Mouse (Mus musculus): ENCODE measurements around the gene Ppp1r9a. TPM values are rescaled to one million over a fixed set of nuclear protein-coding genes. Genes with fewer than 3 reads are reported as not detected.

The Ppp1r9a gene
- polyA plus RNA-seq, 1 experiment = 0.13 TPM

- H3K4me2 ChIP-seq (ENCODE audit: low read depth) = no peak overlapping the region
- H3K27me3 ChIP-seq (ENCODE audit: control insufficient read depth, insufficient read depth, insufficient read length) = no peaks in the 10 kb centered on the region
- H3ac ChIP-seq (ENCODE audit: control insufficient read depth, insufficient read length) = no peak overlapping the region
- H3K4me3 ChIP-seq = peak overlapping the region; percentile 3
- H3K79me2 ChIP-seq (ENCODE audit: control insufficient read depth, insufficient read depth) = no peaks in the 10 kb centered on the region
- TF ChIP-seq USF1 (IDR thresholded peaks at IDR 0.05; ENCODE audit: low read depth) (no peak), SRF (IDR thresholded peaks at IDR 0.05; ENCODE audit: control insufficient read depth, insufficient read length, low read depth) (no peak), CEBPB (IDR thresholded peaks at IDR 0.05; ENCODE audit: insufficient read depth, poor library complexity, severe bottlenecking) (no peak), POLR2A (IDR thresholded peaks at IDR 0.05; ENCODE audit: insufficient read length, low read depth) (no peak), MYOD1 (IDR thresholded peaks at IDR 0.05; ENCODE audit: control insufficient read depth in 1 of 3, insufficient read length in 2 of 3, low read depth in 2 of 3) (no peak), TCF12 (IDR thresholded peaks at IDR 0.05; ENCODE audit: insufficient read depth, poor library complexity, severe bottlenecking) (no peak), MYOG (IDR thresholded peaks at IDR 0.05; ENCODE audit: control insufficient read depth in 1 of 3, insufficient read depth in 1 of 3, insufficient read length in 2 of 3, low read depth in 2 of 3) (no peak), E2F4 (IDR thresholded peaks at IDR 0.05; ENCODE audit: insufficient read depth) (no peak), TCF3 (IDR thresholded peaks at IDR 0.05; ENCODE audit: insufficient read length, low read depth) (no peak), REST (IDR thresholded peaks at IDR 0.05; ENCODE audit: insufficient read depth, insufficient read length) (no peak), MAX (IDR thresholded peaks at IDR 0.05; ENCODE audit: low read depth) (no peak), POLR2AphosphoS2 (IDR thresholded peaks at IDR 0.05; ENCODE audit: insufficient read length, low read depth) (no peak)
- H3K36me3 ChIP-seq (ENCODE audit: control insufficient read depth, insufficient read depth) = no peaks in the 10 kb centered on the region
Measured at GRCm38 (mm10) chr6:5110715-5111048, 208.0 kb downstream of the Ppp1r9a start.

- Histone ChIP-seq H3K4me3 (no peak overlapping the region), H3ac (ENCODE audit: control insufficient read depth, insufficient read length) (no peak overlapping the region), H3K36me3 (ENCODE audit: control insufficient read depth, insufficient read depth) (no peaks in the 10 kb centered on the region), H3K27me3 (ENCODE audit: control insufficient read depth, insufficient read depth, insufficient read length) (no peaks in the 10 kb centered on the region), H3K4me2 (ENCODE audit: low read depth) (no peak overlapping the region), H3K79me2 (ENCODE audit: control insufficient read depth, insufficient read depth) (no peaks in the 10 kb centered on the region)
- TF ChIP-seq REST (IDR thresholded peaks at IDR 0.05; ENCODE audit: insufficient read depth, insufficient read length) (no peak), MYOD1 (IDR thresholded peaks at IDR 0.05; ENCODE audit: control insufficient read depth in 1 of 3, insufficient read length in 2 of 3, low read depth in 2 of 3) (no peak), POLR2AphosphoS2 (IDR thresholded peaks at IDR 0.05; ENCODE audit: insufficient read length, low read depth) (no peak), MAX (IDR thresholded peaks at IDR 0.05; ENCODE audit: low read depth) (no peak), POLR2A (IDR thresholded peaks at IDR 0.05; ENCODE audit: insufficient read length, low read depth) (no peak), CEBPB (IDR thresholded peaks at IDR 0.05; ENCODE audit: insufficient read depth, poor library complexity, severe bottlenecking) (no peak), E2F4 (IDR thresholded peaks at IDR 0.05; ENCODE audit: insufficient read depth) (no peak), USF1 (IDR thresholded peaks at IDR 0.05; ENCODE audit: low read depth) (no peak), MYOG (IDR thresholded peaks at IDR 0.05; ENCODE audit: control insufficient read depth in 1 of 3, insufficient read depth in 1 of 3, insufficient read length in 2 of 3, low read depth in 2 of 3) (no peak), SRF (IDR thresholded peaks at IDR 0.05; ENCODE audit: control insufficient read depth, insufficient read length, low read depth) (no peak), TCF12 (IDR thresholded peaks at IDR 0.05; ENCODE audit: insufficient read depth, poor library complexity, severe bottlenecking) (no peak), TCF3 (IDR thresholded peaks at IDR 0.05; ENCODE audit: insufficient read length, low read depth) (no peak)
Measured at GRCm38 (mm10) chr6:5113103-5113502, 210.4 kb downstream of the Ppp1r9a start.

GRCm38 (mm10) chr6:5113734-5114133 lies 211.0 kb downstream of the Ppp1r9a start:
- Histone ChIP-seq H3ac (ENCODE audit: control insufficient read depth, insufficient read length) (no peak overlapping the region), H3K79me2 (ENCODE audit: control insufficient read depth, insufficient read depth) (no peaks in the 10 kb centered on the region), H3K4me2 (ENCODE audit: low read depth) (no peak overlapping the region), H3K36me3 (ENCODE audit: control insufficient read depth, insufficient read depth) (no peaks in the 10 kb centered on the region), H3K27me3 (ENCODE audit: control insufficient read depth, insufficient read depth, insufficient read length) (no peaks in the 10 kb centered on the region), H3K4me3 (no peak overlapping the region)
- no peak for TF ChIP-seq MYOG (IDR thresholded peaks at IDR 0.05; ENCODE audit: control insufficient read depth in 1 of 3, insufficient read depth in 1 of 3, insufficient read length in 2 of 3, low read depth in 2 of 3)
- TF ChIP-seq TCF3 (IDR thresholded peaks at IDR 0.05; ENCODE audit: insufficient read length, low read depth) = no peak
- no peak for TF ChIP-seq POLR2A (IDR thresholded peaks at IDR 0.05; ENCODE audit: insufficient read length, low read depth)
- TF ChIP-seq USF1 (IDR thresholded peaks at IDR 0.05; ENCODE audit: low read depth) = no peak
- TF ChIP-seq CEBPB (IDR thresholded peaks at IDR 0.05; ENCODE audit: insufficient read depth, poor library complexity, severe bottlenecking) = no peak
- TF ChIP-seq E2F4 (IDR thresholded peaks at IDR 0.05; ENCODE audit: insufficient read depth) = no peak
- no peak for TF ChIP-seq MYOD1 (IDR thresholded peaks at IDR 0.05; ENCODE audit: control insufficient read depth in 1 of 3, insufficient read length in 2 of 3, low read depth in 2 of 3)

GRCm38 (mm10) chr6:5114857-5115256 lies 212.1 kb downstream of the Ppp1r9a start:
- no peaks in the 10 kb centered on the region for H3K27me3 ChIP-seq (ENCODE audit: control insufficient read depth, insufficient read depth, insufficient read length)
- H3K4me2 ChIP-seq (ENCODE audit: low read depth) = no peak overlapping the region
- TF ChIP-seq CEBPB (IDR thresholded peaks at IDR 0.05; ENCODE audit: insufficient read depth, poor library complexity, severe bottlenecking) = no peak
- no peak for TF ChIP-seq MYOD1 (IDR thresholded peaks at IDR 0.05; ENCODE audit: control insufficient read depth in 1 of 3, insufficient read length in 2 of 3, low read depth in 2 of 3)
- TF ChIP-seq MAX (IDR thresholded peaks at IDR 0.05; ENCODE audit: low read depth) = no peak
- no peak for TF ChIP-seq POLR2AphosphoS2 (IDR thresholded peaks at IDR 0.05; ENCODE audit: insufficient read length, low read depth)
- TF ChIP-seq POLR2A (IDR thresholded peaks at IDR 0.05; ENCODE audit: insufficient read length, low read depth) = no peak
- no peak for TF ChIP-seq E2F4 (IDR thresholded peaks at IDR 0.05; ENCODE audit: insufficient read depth)
- no peak for TF ChIP-seq MYOG (IDR thresholded peaks at IDR 0.05; ENCODE audit: control insufficient read depth in 1 of 3, insufficient read depth in 1 of 3, insufficient read length in 2 of 3, low read depth in 2 of 3)
- no peak for TF ChIP-seq TCF3 (IDR thresholded peaks at IDR 0.05; ENCODE audit: insufficient read length, low read depth)
- TF ChIP-seq SRF (IDR thresholded peaks at IDR 0.05; ENCODE audit: control insufficient read depth, insufficient read length, low read depth) = no peak
- TF ChIP-seq USF1 (IDR thresholded peaks at IDR 0.05; ENCODE audit: low read depth) = no peak
- TF ChIP-seq REST (IDR thresholded peaks at IDR 0.05; ENCODE audit: insufficient read depth, insufficient read length) = no peak
- TF ChIP-seq TCF12 (IDR thresholded peaks at IDR 0.05; ENCODE audit: insufficient read depth, poor library complexity, severe bottlenecking) = no peak
- H3K79me2 ChIP-seq (ENCODE audit: control insufficient read depth, insufficient read depth) = no peaks in the 10 kb centered on the region
- H3K4me3 ChIP-seq = no peak overlapping the region
- no peaks in the 10 kb centered on the region for H3K36me3 ChIP-seq (ENCODE audit: control insufficient read depth, insufficient read depth)
- no peak overlapping the region for H3ac ChIP-seq (ENCODE audit: control insufficient read depth, insufficient read length)

Measured in myocyte (in vitro differentiated cells).